Mouse (Mus musculus): ENCODE data around the gene Rpl29. TPM values are rescaled to one million over a fixed set of nuclear protein-coding genes. Genes with fewer than 3 reads are reported as not detected.

The Rpl29 gene
- polyA plus RNA-seq, 1 experiment from 2014 or later, result 781 TPM

DNA sequence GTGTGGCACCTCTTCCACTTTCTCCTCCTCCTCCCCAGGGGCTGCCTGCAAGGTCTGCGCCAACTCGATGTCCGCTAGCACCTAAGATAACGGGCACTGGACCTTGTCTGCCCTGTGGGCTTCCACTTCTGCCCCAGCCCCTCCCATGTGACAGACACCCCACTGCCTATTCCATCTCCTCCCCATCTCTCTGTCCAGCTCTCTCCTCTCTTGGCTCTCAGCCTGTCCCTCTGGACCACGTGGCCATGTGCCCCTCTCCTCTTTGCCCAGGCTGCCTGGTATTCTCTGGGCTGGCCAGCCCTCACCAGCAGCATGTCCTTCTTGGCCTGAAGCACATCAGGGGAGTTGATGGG lies 44.5 kb downstream of the Rpl29 start:
- Histone ChIP-seq H3K9ac (no peak overlapping the region), H3K9me3 (ENCODE audit: control insufficient read depth, low read length) (no peaks in the 10 kb centered on the region), H3K4me1 (replicated peaks; ENCODE audit: control insufficient read depth, insufficient read depth, low read length) (peaks cover 12% of the 10 kb centered on the region), H3K4me2 (replicated peaks) (no peak overlapping the region), H3K27me3 (ENCODE audit: control insufficient read depth, insufficient read depth, low read length) (peaks cover 3% of the 10 kb centered on the region; the same call in 1 of the 2 replicates), H3K4me3 (replicated peaks; ENCODE audit: low read length) (no peak overlapping the region), H3K27ac (no peak overlapping the region), H3K36me3 (replicated peaks; ENCODE audit: control insufficient read depth, insufficient read depth) (no peaks in the 10 kb centered on the region)
- ATAC-seq (ENCODE audit: low FRiP score) (no peak), DNase-seq (ENCODE audit: low spot score) (no peak)
- 81% methylated on average over 5 of the region's 5 CpGs for WGBS

DNA sequence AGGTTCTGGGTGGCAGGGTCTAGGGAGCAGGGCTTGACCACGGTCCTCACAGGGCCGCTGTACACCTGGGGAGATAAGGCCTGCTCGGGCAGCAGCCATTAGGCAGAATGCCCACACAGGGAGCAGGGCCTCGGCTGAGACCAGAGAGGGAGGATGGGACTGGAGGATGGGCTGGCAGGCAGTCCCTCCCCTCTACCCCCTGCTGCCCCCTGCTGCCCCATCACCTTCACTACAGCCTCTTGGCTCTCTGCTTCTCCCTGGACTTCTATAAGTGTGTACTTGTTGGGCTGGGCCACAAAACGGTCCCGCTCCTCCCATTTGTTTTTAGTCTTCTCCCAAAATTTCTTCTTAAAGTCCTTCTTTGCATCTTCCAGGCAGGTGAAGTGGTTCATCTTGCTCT lies 45.2 kb downstream of the Rpl29 start:
- DNase-seq (ENCODE audit: low spot score), result peak; percentile 44
- Histone ChIP-seq H3K27me3 (ENCODE audit: control insufficient read depth, insufficient read depth, low read length) (peaks cover 3% of the 10 kb centered on the region; the same call in 1 of the 2 replicates), H3K4me3 (replicated peaks; ENCODE audit: low read length) (no peak overlapping the region), H3K36me3 (replicated peaks; ENCODE audit: control insufficient read depth, insufficient read depth) (no peaks in the 10 kb centered on the region), H3K9ac (0 out of 2 replicates have a peak overlapping the region, but pooled peaks have one; percentile 31), H3K9me3 (ENCODE audit: control insufficient read depth, low read length) (no peaks in the 10 kb centered on the region), H3K4me2 (replicated peaks) (no peak overlapping the region), H3K27ac (no peak overlapping the region), H3K4me1 (replicated peaks; ENCODE audit: control insufficient read depth, insufficient read depth, low read length) (peaks cover 12% of the 10 kb centered on the region)
- no peak for ATAC-seq (ENCODE audit: low FRiP score)
- 7% methylated on average over 6 of the region's 6 CpGs for WGBS

- 0 out of 2 replicates have a peak overlapping the region, but pooled peaks have one; percentile 31 for H3K9ac ChIP-seq
- 68% methylated on average over 7 of the region's 7 CpGs for WGBS
Observed at GRCm38 (mm10) chr9:106475046-106475445, 45.8 kb downstream of the Rpl29 start.

GRCm38 (mm10) chr9:106475663-106476001 lies 46.4 kb downstream of the Rpl29 start, which contains the start of gene Rrp9:
TSS of gene Rrp9 (plus strand) at chr9:106475963.
- H3K27me3 ChIP-seq (ENCODE audit: control insufficient read depth, insufficient read depth, low read length), result peaks cover 3% of the 10 kb centered on the region; the same call in 1 of the 2 replicates
- ATAC-seq (ENCODE audit: low FRiP score), result no peak
- H3K27ac ChIP-seq, result no peak within 1 kb of the TSS
- no peak within 1 kb of the TSS for H3K4me3 ChIP-seq (replicated peaks; ENCODE audit: low read length)
- no peak for DNase-seq (ENCODE audit: low spot score)
- WGBS, result 85% methylated on average over 10 of the region's 10 CpGs
- H3K4me2 ChIP-seq (replicated peaks), result peak within 1 kb of the TSS; percentile 28
- H3K9me3 ChIP-seq (ENCODE audit: control insufficient read depth, low read length), result no peaks in the 10 kb centered on the region
- H3K36me3 ChIP-seq (replicated peaks; ENCODE audit: control insufficient read depth, insufficient read depth), result peaks cover 4% of the 10 kb centered on the region; the same call in 1 of the 2 replicates
- 0 out of 2 replicates have a peak within 1 kb of the TSS, but pooled peaks have one; percentile 31 for H3K9ac ChIP-seq
- H3K4me1 ChIP-seq (replicated peaks; ENCODE audit: control insufficient read depth, insufficient read depth, low read length), result peaks cover 12% of the 10 kb centered on the region

More at GRCm38 (mm10) chr9:106475046-106475445, 45.8 kb downstream of the Rpl29 start:
- Histone ChIP-seq H3K4me2 (replicated peaks) (no peak overlapping the region), H3K27me3 (ENCODE audit: control insufficient read depth, insufficient read depth, low read length) (peaks cover 3% of the 10 kb centered on the region; the same call in 1 of the 2 replicates), H3K4me3 (replicated peaks; ENCODE audit: low read length) (no peak overlapping the region), H3K9me3 (ENCODE audit: control insufficient read depth, low read length) (no peaks in the 10 kb centered on the region), H3K36me3 (replicated peaks; ENCODE audit: control insufficient read depth, insufficient read depth) (no peaks in the 10 kb centered on the region), H3K4me1 (replicated peaks; ENCODE audit: control insufficient read depth, insufficient read depth, low read length) (peaks cover 12% of the 10 kb centered on the region), H3K27ac (no peak overlapping the region)
- no peak for ATAC-seq (ENCODE audit: low FRiP score)
- DNase-seq (ENCODE audit: low spot score), result no peak

- Histone ChIP-seq H3K9ac (no peak overlapping the region), H3K4me1 (replicated peaks; ENCODE audit: control insufficient read depth, insufficient read depth, low read length) (peaks cover 12% of the 10 kb centered on the region), H3K4me3 (replicated peaks; ENCODE audit: low read length) (no peak overlapping the region), H3K9me3 (ENCODE audit: control insufficient read depth, low read length) (no peaks in the 10 kb centered on the region), H3K27me3 (ENCODE audit: control insufficient read depth, insufficient read depth, low read length) (peaks cover 2% of the 10 kb centered on the region; the same call in 1 of the 2 replicates), H3K36me3 (replicated peaks; ENCODE audit: control insufficient read depth, insufficient read depth) (peaks cover 9% of the 10 kb centered on the region; the same call in 1 of the 2 replicates), H3K4me2 (replicated peaks) (peak overlapping the region; percentile 28), H3K27ac (no peak overlapping the region)
- 38% methylated on average over 16 of the region's 16 CpGs for WGBS
- DNase-seq (ENCODE audit: low spot score), result no peak
- no peak for ATAC-seq (ENCODE audit: low FRiP score)
Observed at GRCm38 (mm10) chr9:106476002-106476923, 47.0 kb downstream of the Rpl29 start.

- Histone ChIP-seq H3K27me3 (ENCODE audit: control insufficient read depth, insufficient read depth, low read length) (no peaks in the 10 kb centered on the region), H3K4me3 (replicated peaks; ENCODE audit: low read length) (peak within 1 kb of the TSS; percentile 73), H3K27ac (no peak within 1 kb of the TSS), H3K9me3 (ENCODE audit: control insufficient read depth, low read length) (no peaks in the 10 kb centered on the region), H3K4me1 (replicated peaks; ENCODE audit: control insufficient read depth, insufficient read depth, low read length) (peaks cover 12% of the 10 kb centered on the region), H3K9ac (peak within 1 kb of the TSS; percentile 68), H3K36me3 (replicated peaks; ENCODE audit: control insufficient read depth, insufficient read depth) (peaks cover 9% of the 10 kb centered on the region; the same call in 1 of the 2 replicates), H3K4me2 (replicated peaks) (peak within 1 kb of the TSS; percentile 89)
- peak; percentile 96 for DNase-seq (ENCODE audit: low spot score)
- ATAC-seq (ENCODE audit: low FRiP score), result peak; percentile 99
- WGBS, result under 1% methylated on average over 41 of the region's 41 CpGs
Observed at GRCm38 (mm10) chr9:106476924-106477484, 47.8 kb downstream of the Rpl29 start, which contains the start of gene Parp3. TSS of gene Parp3 (minus strand) at chr9:106476949.

DNA sequence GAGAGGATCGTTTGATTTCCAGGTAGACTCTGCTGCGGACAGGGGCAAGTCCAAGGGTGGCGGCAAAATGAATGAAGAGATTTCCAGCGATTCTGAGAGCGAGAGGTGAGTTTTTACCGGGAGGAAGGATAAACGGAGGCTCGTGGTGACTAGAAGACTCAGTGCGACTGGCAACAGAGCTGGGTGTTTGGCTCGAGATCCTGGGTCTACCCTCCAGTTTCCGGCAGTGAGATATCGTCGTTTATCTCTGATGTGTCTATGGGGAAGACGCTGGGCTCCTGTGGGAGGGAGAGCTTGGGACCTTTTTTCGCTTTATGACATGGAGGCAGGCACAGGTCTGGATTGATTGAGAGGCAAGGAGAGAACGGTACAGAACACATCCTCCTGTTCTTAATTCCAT lies 48.4 kb downstream of the Rpl29 start:
- Histone ChIP-seq H3K9ac (peak overlapping the region; percentile 68), H3K4me3 (replicated peaks; ENCODE audit: low read length) (peak overlapping the region; percentile 73), H3K9me3 (ENCODE audit: control insufficient read depth, low read length) (no peaks in the 10 kb centered on the region), H3K36me3 (replicated peaks; ENCODE audit: control insufficient read depth, insufficient read depth) (peaks cover 14% of the 10 kb centered on the region), H3K27ac (no peak overlapping the region), H3K27me3 (ENCODE audit: control insufficient read depth, insufficient read depth, low read length) (no peaks in the 10 kb centered on the region), H3K4me2 (replicated peaks) (peak overlapping the region; percentile 89), H3K4me1 (replicated peaks; ENCODE audit: control insufficient read depth, insufficient read depth, low read length) (peaks cover 12% of the 10 kb centered on the region)
- 6% methylated on average over 16 of the region's 16 CpGs for WGBS
- no peak for DNase-seq (ENCODE audit: low spot score)
- ATAC-seq (ENCODE audit: low FRiP score), result no peak

DNA sequence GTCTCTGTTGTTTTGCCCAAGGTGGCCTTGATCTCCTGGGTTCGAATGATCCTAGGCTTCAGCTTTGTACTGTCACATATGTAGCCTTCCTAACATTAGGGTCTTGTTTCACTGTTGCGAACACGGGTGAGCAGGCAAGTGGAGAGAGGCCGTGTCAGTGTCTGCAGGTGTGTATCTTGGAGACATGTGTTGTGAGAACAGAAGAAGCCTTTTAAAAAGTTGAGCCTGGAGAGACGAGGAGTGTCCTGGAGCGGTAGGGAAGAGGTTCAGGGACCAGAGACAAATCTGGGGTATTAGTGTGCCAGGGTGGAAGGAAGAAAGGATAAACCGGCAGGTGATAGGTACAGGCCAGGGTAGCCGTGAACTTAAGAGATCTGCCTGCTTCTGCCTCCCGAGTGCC lies 48.8 kb downstream of the Rpl29 start:
- WGBS, result 87% methylated on average over 9 of the region's 9 CpGs
- Histone ChIP-seq H3K4me2 (replicated peaks) (peak overlapping the region; percentile 89), H3K9ac (peak overlapping the region; percentile 68), H3K9me3 (ENCODE audit: control insufficient read depth, low read length) (no peaks in the 10 kb centered on the region), H3K4me3 (replicated peaks; ENCODE audit: low read length) (peak overlapping the region; percentile 73), H3K27ac (no peak overlapping the region), H3K27me3 (ENCODE audit: control insufficient read depth, insufficient read depth, low read length) (no peaks in the 10 kb centered on the region), H3K4me1 (replicated peaks; ENCODE audit: control insufficient read depth, insufficient read depth, low read length) (peaks cover 12% of the 10 kb centered on the region), H3K36me3 (replicated peaks; ENCODE audit: control insufficient read depth, insufficient read depth) (peaks cover 19% of the 10 kb centered on the region)
- DNase-seq (ENCODE audit: low spot score) (no peak), ATAC-seq (ENCODE audit: low FRiP score) (no peak)

GRCm38 (mm10) chr9:106480541-106480940 lies 51.3 kb downstream of the Rpl29 start:
- Histone ChIP-seq H3K4me2 (replicated peaks) (no peak overlapping the region), H3K4me3 (replicated peaks; ENCODE audit: low read length) (no peak overlapping the region), H3K4me1 (replicated peaks; ENCODE audit: control insufficient read depth, insufficient read depth, low read length) (peaks cover 12% of the 10 kb centered on the region), H3K9me3 (ENCODE audit: control insufficient read depth, low read length) (no peaks in the 10 kb centered on the region), H3K36me3 (replicated peaks; ENCODE audit: control insufficient read depth, insufficient read depth) (peaks cover 41% of the 10 kb centered on the region), H3K27ac (no peak overlapping the region), H3K27me3 (ENCODE audit: control insufficient read depth, insufficient read depth, low read length) (no peaks in the 10 kb centered on the region), H3K9ac (no peak overlapping the region)
- DNase-seq (ENCODE audit: low spot score) (no peak), ATAC-seq (ENCODE audit: low FRiP score) (no peak)
- WGBS, result 93% methylated on average over 7 of the region's 7 CpGs
